ENCODE assay signal across 17 mouse cellular contexts in the genomic region with DNA sequence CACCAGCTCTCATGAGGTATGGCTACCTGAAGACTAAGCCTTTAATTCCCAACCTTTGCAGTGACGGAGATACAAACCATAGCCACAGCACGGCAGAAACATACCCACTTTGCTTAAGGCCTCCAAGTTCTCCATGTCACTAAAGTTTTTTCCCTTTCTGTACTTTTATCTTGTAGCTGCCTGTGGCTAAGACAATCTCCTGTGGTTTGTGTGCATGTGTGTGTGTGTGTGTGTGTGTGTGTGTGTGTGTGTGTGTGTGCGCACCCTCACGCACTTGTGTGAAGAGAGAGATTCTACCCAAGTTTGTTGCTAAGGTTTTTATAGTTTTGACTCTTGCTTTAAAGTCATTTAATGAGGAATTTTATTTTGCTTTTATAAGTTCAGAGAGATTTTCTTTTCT.
"Had no signal": no experiment of that assay in that cellular context is flagged by ENCODE, and none has a peak within 500 bp of the region (broad histone marks: within the 10 kb centered on the region; RNA-seq: fewer than 3 reads in every experiment).

No protein-coding gene starts in this region.

- H3K4me1 ChIP-seq: stomach, embryonic 15.5 days had no signal

- H3K4me3 ChIP-seq: neural tube, embryonic 12.5 days; neural tube, embryonic 13.5 days; neural tube, embryonic 15.5 days; stomach, embryonic 15.5 days had no signal

- DNase-seq: retina, postnatal 1 day; right cerebral cortex, adult 18-20 months; right cerebral cortex, postnatal 14 days; right cerebral cortex, postnatal 25 days; right cerebral cortex, postnatal 4 days; spleen, adult 18-20 months; thymus, adult 18-20 months; thymus, adult 2 months; thymus, postnatal 14 days; thymus, postnatal 25 days; thymus, postnatal 36 days; thymus, postnatal 4 days had no signal

- H3K36me3 ChIP-seq: neural tube, embryonic 12.5 days; neural tube, embryonic 13.5 days; neural tube, embryonic 15.5 days; stomach, embryonic 15.5 days had no signal

- H3K9ac ChIP-seq: neural tube, embryonic 12.5 days; neural tube, embryonic 13.5 days; neural tube, embryonic 15.5 days; stomach, embryonic 15.5 days had no signal

- H3K9me3 ChIP-seq: neural tube, embryonic 12.5 days; neural tube, embryonic 13.5 days; neural tube, embryonic 15.5 days; stomach, embryonic 15.5 days had no signal

- H3K27me3 ChIP-seq: neural tube, embryonic 12.5 days; neural tube, embryonic 13.5 days; neural tube, embryonic 15.5 days; stomach, embryonic 15.5 days had no signal

- H3K27ac ChIP-seq: neural tube, embryonic 12.5 days; neural tube, embryonic 13.5 days; neural tube, embryonic 15.5 days; stomach, embryonic 15.5 days; stomach, postnatal 0 days had no signal

- H3K4me2 ChIP-seq: neural tube, embryonic 12.5 days; neural tube, embryonic 13.5 days; neural tube, embryonic 15.5 days; stomach, embryonic 15.5 days had no signal
